Mouse (Mus musculus) lung, adult 2 months (tissue): ENCODE data around the gene Fgf6. TPM values are rescaled to one million over a fixed set of nuclear protein-coding genes. Genes with fewer than 3 reads are reported as not detected.

Experiments
- DNase-seq: peaks from one replicate; pipeline ENCODE4 v3.0.0; 2022
- H3K4me1 ChIP-seq: fragments of 200-500 bp; 2 replicates; pipeline ENCODE4 v1.6.1; 2011; ENCODE audit warnings: low read length; ENCODE audit not compliant: control insufficient read depth, insufficient read depth
- H3K4me3 ChIP-seq: fragments of 200-500 bp; replicated peaks from 2 replicates; pipeline ENCODE3; 2011; ENCODE audit warnings: low read depth, mild to moderate bottlenecking, control low read depth, low read length; ENCODE audit errors: extremely low read depth
- CTCF ChIP-seq: fragments of 200-500 bp; IDR thresholded peaks from 2 replicates; pipeline ENCODE4 v1.5.1; 2011; ENCODE audit warnings: mild to moderate bottlenecking, low read length, control low read depth; ENCODE audit not compliant: insufficient read depth
- POLR2A ChIP-seq: fragments of 200-500 bp; IDR thresholded peaks from 2 replicates; pipeline ENCODE4 v1.6.1; 2011; ENCODE audit warnings: low read depth, mild to moderate bottlenecking, control low read depth, low read length, borderline replicate concordance; ENCODE audit errors: extremely low read depth
- WGBS: fragments of 180-500 bp; shearing (Covaris S2); methylation state at CpG from one replicate; pipeline ENCODE4 v1.1.7; 2018; 5-methylcytosine and 5-hydroxymethylcytosine counted together
- polyA plus RNA-seq: library from polyadenylated mRNA; depleted of rRNA; stranded (reverse); fragments of >200 nt; gene quantifications from 2 replicates; pipeline ENCODE4 v1.2.3, GENCODE M21; 2012; rRNA removed

Gene Fgf6
- 0.07 TPM in 1 of 2 replicates, not detected in the other for polyA plus RNA-seq

DNA sequence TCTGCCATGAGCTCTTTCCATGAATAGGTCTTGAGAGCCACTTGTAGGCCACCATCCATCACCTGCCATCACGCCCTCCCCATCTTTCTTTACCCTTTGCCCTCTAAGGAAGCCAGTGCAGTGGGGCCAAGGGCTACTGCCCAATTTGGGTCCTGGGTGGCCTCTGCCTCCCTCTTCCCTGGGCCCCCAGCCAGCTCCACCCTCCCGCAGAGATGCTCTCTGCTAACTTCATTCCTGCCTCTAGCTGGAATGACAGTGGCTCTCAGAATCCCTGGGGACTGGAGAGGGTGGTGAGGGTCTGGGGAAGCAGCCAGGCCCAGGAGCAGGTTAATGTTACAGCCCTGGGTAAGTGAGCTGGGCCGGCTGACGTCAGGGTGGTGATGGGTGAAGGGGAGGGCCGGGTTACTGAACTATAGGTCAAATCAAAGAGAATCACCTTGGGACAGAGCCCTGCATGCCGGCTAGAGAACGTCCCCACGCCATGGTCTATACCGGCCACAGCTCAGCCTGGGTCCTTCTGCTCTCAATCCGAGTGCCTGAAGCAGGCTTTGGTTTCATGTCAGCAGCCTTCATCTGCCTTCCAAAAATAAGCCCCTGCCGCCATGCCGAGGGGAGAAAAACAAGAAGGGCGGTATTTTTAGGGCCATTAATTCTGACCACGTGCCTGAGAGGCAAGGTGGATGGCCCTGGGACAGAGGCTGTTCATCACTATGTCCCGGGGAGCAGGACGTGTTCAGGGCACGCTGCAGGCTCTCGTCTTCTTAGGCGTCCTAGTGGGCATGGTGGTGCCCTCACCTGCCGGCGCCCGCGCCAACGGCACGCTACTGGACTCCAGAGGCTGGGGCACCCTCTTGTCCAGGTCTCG, at the start of gene Fgf6:
Gene Fgf6 (plus strand): TSS at position 681 of the 865 bp plus-strand sequence.
- no peak for TF ChIP-seq POLR2A
- TF ChIP-seq CTCF = no peak
- DNase-seq = no peak
- Histone ChIP-seq H3K4me1 (no peaks in the 10 kb centered on the region), H3K4me3 (no peak within 1 kb of the TSS)
- WGBS = 79% methylated on average over 26 of the region's 26 CpGs

DNA sequence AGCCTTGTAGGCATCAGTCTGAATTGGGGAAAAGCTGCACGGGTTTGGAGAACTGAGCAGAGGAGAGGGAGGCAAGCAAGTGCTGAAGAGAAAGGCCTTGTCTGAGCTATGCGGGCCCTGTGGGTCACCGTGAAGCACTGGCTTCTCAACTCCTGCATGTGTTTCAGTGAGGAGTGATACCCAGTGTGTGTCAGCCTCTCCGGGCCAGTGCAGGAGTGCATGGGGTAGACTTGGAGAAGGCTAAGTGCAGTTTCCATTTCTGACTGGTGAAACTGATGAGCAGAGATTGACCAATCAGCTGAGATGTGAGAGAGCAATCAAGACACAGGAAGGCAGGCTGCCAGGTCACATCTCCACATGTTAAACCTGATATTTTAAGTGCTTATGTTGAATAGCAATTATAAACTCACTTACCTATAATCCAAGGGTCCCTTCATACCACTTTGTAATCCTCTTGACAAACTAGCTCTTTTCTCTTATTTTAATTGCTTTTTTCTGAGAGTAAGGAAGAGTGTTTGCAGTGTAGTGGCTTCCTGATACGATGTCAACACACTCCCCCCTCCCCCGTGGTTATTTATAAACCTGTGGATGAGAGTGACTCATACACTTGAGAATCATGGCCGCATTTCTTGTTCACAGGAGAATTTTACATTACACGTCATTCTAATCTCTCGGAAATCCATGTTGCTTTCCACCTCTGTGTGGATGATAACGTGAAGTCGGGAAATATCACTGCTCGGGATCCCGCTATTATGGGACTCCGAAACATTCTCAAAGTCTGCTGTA, 49.0 kb upstream of the Fgf6 start:
- TF ChIP-seq CTCF (no peak), POLR2A (no peak)
- Histone ChIP-seq H3K4me1 (no peaks in the 10 kb centered on the region), H3K4me3 (no peak overlapping the region)
- 71% methylated on average over 14 of the region's 14 CpGs for WGBS
- DNase-seq = no peak

GRCm38 (mm10) chr6:126981539-126982234, 33.7 kb upstream of the Fgf6 start:
- WGBS = 23% methylated on average over 5 of the region's 5 CpGs
- TF ChIP-seq CTCF = no peak
- TF ChIP-seq POLR2A = no peak
- Histone ChIP-seq H3K4me3 (no peak overlapping the region), H3K4me1 (no peaks in the 10 kb centered on the region)
- no peak for DNase-seq

- WGBS = 63% methylated on average over 2 of the region's 2 CpGs
- no peak for DNase-seq
- H3K4me3 ChIP-seq = no peak overlapping the region
- TF ChIP-seq POLR2A = no peak
- TF ChIP-seq CTCF = no peak
- H3K4me1 ChIP-seq = no peaks in the 10 kb centered on the region
Observed at GRCm38 (mm10) chr6:126993676-126994075, 21.7 kb upstream of the Fgf6 start.

DNA sequence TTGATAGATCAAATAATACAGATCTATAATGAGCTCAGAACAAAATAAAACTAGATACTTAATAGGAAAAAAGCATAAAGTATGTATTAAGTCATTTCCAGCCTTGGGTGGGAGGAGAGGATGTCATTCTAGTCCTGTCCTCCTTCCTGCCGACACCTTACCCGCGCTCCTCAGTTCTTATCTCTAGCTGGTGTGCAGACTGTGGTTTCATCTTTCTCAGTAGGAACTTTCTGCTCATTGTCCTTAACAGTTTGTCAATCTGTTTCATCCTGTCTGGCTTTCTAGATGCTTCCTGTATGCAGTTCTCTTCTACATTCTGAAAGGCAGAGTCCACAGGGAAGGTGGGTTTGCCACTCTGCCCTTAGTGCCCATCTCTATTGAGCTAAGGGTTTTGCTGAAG, 19.9 kb upstream of the Fgf6 start:
- no peak overlapping the region for H3K4me3 ChIP-seq
- TF ChIP-seq CTCF (no peak), POLR2A (no peak)
- 50% methylated on average over 3 of the region's 3 CpGs for WGBS
- no peak for DNase-seq
- no peaks in the 10 kb centered on the region for H3K4me1 ChIP-seq

GRCm38 (mm10) chr6:126996399-126996798, 19.0 kb upstream of the Fgf6 start:
- no peak overlapping the region for H3K4me3 ChIP-seq
- no peaks in the 10 kb centered on the region for H3K4me1 ChIP-seq
- no peak for TF ChIP-seq CTCF
- no peak for TF ChIP-seq POLR2A
- no peak for DNase-seq
- WGBS = 33% methylated on average over 5 of the region's 5 CpGs

- 83% methylated on average over 3 of the region's 3 CpGs for WGBS
- DNase-seq = no peak
- TF ChIP-seq POLR2A (no peak), CTCF (no peak)
Observed at GRCm38 (mm10) chr6:127005646-127006045, 9.7 kb upstream of the Fgf6 start.

GRCm38 (mm10) chr6:127006551-127006950, 8.8 kb upstream of the Fgf6 start:
- WGBS = 76% methylated on average over 3 of the region's 3 CpGs

More at GRCm38 (mm10) chr6:127005646-127006045, 9.7 kb upstream of the Fgf6 start:
- Histone ChIP-seq H3K4me1 (no peaks in the 10 kb centered on the region), H3K4me3 (no peak overlapping the region)

DNA sequence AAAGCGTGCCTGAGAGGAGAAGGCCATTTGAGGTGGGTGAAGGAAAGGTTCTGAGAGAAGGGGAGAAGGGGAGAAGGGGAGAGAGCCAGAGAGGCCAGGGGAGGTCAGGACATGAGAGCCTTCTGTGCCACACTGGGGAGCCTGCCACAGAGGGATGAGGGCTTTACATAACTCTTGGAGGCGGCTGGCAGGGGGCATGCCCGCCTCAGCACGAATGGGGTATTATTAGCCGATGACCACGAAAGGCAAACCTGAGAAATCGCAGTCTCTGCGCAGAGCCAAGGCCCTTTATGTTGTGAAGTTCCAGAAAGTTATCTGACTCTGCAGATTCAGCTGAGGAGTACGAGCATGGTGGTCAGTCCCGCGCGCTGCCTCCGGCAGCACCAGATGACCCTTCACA, 5.4 kb upstream of the Fgf6 start:
- no peak for DNase-seq
- Histone ChIP-seq H3K4me3 (no peak overlapping the region), H3K4me1 (no peaks in the 10 kb centered on the region)
- TF ChIP-seq POLR2A = no peak
- no peak for TF ChIP-seq CTCF
- WGBS = 90% methylated on average over 13 of the region's 13 CpGs

More at GRCm38 (mm10) chr6:127006551-127006950, 8.8 kb upstream of the Fgf6 start:
- no peak for DNase-seq
- Histone ChIP-seq H3K4me3 (no peak overlapping the region), H3K4me1 (no peaks in the 10 kb centered on the region)
- TF ChIP-seq CTCF = no peak
- TF ChIP-seq POLR2A = no peak
